Mouse (Mus musculus): Measurements from ENCODE around the gene Mitd1. TPM values are rescaled to one million over a fixed set of nuclear protein-coding genes. Genes with fewer than 3 reads are reported as not detected.

Mitd1 gene
- 28.2 and 46.0 TPM in 2 replicates for total RNA-seq (2015)
- total RNA-seq (2017): 29.5 and 41.7 TPM in 2 replicates

- ATAC-seq (replicated peaks; ENCODE audit: poor library complexity): peak; percentile 94
Measured at GRCm38 (mm10) chr1:37890025-37890652, at the start of gene Mitd1, which contains the start of gene Mrpl30. TSS of gene Mitd1 (minus strand) at chr1:37890411. TSS of gene Mrpl30 (plus strand) at chr1:37890477.

- peak; percentile 17; the same call in 1 of the 2 replicates for ATAC-seq (replicated peaks; ENCODE audit: poor library complexity)
Measured at GRCm38 (mm10) chr1:37931806-37932205, 41.6 kb upstream of the Mitd1 start.

- no peak for ATAC-seq (replicated peaks; ENCODE audit: poor library complexity)
Measured at GRCm38 (mm10) chr1:37925971-37926370, 35.8 kb upstream of the Mitd1 start.

DNA sequence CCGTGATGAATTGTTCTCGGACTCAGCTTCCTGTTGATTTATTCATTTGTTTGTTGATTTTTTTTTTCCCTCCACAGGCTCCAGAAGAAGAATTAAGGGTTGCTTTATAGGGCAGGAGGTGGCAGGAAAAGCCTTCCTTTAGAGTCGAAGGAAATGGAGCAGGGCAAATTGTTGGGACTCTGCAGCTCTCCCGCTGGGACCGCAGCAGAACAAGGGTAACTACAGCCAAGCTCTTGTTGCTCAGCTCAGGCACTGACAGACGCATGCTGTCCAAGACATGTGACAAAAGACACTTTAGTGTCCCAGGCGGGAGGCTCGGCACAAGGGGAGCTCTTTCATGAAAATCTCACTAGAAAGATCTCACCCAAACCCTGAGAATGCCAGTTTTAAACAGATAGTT, 32.3 kb upstream of the Mitd1 start:
- no peak for ATAC-seq (replicated peaks; ENCODE audit: poor library complexity)

DNA sequence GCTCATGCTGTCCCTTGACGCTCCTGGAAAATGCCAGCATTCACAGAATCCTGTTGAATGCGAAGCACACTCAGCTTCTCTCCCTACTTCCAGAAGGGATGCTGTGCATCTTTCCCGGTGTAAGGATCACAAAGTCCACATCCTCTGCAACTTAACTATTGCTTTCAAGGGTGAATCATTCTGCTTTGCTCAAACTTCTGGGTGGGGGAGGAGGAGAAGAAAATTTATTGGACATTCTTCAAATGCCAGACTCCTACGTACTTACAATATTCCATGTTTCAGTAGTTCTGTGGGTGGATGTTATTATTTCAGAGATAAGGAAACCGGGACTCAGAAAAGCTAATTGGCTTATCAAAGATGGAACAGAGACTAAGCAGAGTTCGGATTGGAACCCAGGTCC, 27.9 kb upstream of the Mitd1 start:
- ATAC-seq (replicated peaks; ENCODE audit: poor library complexity): no peak

DNA sequence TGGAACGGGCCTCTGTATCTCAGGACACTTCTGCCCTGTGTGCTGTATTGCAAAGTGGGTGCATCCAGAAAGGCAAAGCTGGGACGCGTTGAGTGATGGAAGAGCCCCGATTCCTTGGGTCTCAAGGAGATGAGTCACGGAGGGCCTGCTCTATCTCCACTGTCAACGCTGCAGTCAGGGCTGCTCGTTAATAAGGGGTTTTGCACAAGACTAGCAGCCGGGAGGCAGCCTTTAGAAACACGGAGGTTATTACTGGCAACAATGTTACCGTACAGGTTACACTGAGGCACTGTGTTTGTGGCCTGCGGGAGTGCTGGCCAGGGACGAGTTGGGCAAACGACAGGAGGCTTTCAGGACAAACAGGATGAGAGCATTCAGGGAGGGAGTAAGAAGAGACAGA, 27.5 kb upstream of the Mitd1 start:
- no peak for ATAC-seq (replicated peaks; ENCODE audit: poor library complexity)

DNA sequence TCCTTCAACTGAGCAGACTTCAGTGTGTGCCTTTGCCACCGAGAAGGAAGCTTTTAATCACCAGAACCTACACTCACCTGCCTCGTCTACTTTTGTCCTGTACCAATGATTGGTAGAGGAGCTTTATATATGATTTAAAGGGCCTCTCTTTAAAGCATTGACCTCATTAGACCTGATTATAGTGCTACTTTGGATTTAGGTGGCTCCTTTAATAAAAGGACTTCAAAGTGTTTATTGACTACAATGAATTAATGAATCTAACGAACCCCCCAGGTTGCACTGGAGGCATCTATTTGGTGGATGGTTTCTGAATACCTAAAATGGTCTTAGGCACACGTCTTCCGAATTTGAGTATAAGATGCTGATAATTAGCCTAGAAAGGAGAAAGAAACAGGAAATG, 26.2 kb upstream of the Mitd1 start, which contains the start of gene Lyg2:
Gene Lyg2 (minus strand): TSS at position 101 of the 400 bp plus-strand sequence.
- ATAC-seq (replicated peaks; ENCODE audit: poor library complexity): no peak

- ATAC-seq (replicated peaks; ENCODE audit: poor library complexity): no peak
Measured at GRCm38 (mm10) chr1:37912751-37913150, 22.5 kb upstream of the Mitd1 start.

- ATAC-seq (replicated peaks; ENCODE audit: poor library complexity): peak; percentile 92
Measured at GRCm38 (mm10) chr1:37903178-37903577, 13.0 kb upstream of the Mitd1 start.

- no peak for ATAC-seq (replicated peaks; ENCODE audit: poor library complexity)
Measured at GRCm38 (mm10) chr1:37900288-37900687, 10.1 kb upstream of the Mitd1 start.

DNA sequence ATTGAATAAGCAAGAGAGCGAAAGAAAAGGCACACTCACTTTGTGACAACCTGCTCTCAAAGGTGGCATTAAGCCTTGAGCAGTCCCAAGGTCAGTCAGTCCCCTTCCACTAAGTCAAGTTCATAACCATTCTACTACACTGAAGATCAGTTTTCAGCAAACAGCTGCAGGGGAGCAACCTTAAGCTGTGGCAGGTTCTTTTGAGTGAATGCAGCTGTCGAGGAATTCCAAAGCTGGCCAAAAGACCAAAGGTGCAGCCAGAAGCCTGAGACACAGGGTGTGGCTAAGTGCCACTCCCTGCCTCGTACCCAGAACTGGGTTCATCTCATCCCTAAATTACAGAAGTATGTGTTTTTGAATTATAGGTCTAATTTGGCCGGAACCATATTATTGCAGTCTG, 9.6 kb upstream of the Mitd1 start:
- no peak for ATAC-seq (replicated peaks; ENCODE audit: poor library complexity)

- no peak for ATAC-seq (replicated peaks; ENCODE audit: poor library complexity)
Measured at GRCm38 (mm10) chr1:37894606-37895005, 4.4 kb upstream of the Mitd1 start.

GRCm38 (mm10) chr1:37891400-37891799, 1.2 kb upstream of the Mitd1 start:
- peak; percentile 44 for ATAC-seq (replicated peaks; ENCODE audit: poor library complexity)

- ATAC-seq (replicated peaks; ENCODE audit: poor library complexity): no peak
Measured at GRCm38 (mm10) chr1:37889206-37889605, 1.0 kb downstream of the Mitd1 start.

- peak; percentile 96 for ATAC-seq (replicated peaks; ENCODE audit: poor library complexity)
Measured at GRCm38 (mm10) chr1:37884451-37884850, 5.8 kb downstream of the Mitd1 start.

- ATAC-seq (replicated peaks; ENCODE audit: poor library complexity): no peak
Measured at GRCm38 (mm10) chr1:37883411-37883810, 6.8 kb downstream of the Mitd1 start.

- ATAC-seq (replicated peaks; ENCODE audit: poor library complexity): no peak
Measured at GRCm38 (mm10) chr1:37877736-37878460, 12.3 kb downstream of the Mitd1 start.

DNA sequence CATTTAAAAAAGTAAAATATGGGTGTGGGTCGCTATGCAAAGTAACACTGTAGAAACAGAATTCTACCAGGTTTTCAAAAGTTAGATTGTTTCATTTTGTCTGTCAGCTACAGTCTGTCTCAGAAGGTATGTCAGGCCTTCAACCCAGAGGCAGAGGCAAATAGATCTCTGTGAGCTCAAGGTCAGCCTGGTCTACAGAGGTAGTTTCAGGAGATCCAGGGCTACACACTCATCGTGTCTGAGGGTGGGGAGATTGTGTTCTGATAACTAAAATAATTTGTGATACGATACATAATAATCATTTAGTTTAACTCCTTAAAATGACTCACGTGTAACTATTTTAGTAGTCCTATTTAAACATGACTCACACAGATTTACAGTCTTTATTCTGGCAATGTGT, 17.1 kb downstream of the Mitd1 start:
- no peak for ATAC-seq (replicated peaks; ENCODE audit: poor library complexity)

- ATAC-seq (replicated peaks; ENCODE audit: poor library complexity): peak; percentile 78
Measured at GRCm38 (mm10) chr1:37872131-37873067, 17.8 kb downstream of the Mitd1 start.

DNA sequence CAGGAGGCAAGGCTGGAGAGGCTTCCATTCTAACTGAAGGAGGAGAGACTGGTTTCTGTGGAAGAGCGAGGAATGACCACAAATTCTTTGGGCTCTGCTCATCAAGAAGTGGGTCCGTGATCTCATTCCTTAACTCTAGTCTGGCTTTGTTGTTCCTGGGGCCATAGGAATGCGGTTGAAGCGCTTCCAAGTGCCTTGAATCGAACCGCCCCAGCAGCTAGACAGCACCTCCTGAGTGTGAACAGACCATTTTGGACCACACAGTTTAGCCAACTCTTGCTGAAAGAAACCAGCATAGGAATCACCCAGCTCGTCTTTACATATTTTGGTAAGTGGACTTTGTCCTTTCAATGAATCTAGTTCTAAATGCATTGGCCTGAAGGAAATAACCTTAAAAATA, 18.5 kb downstream of the Mitd1 start, which contains the start of gene Lipt1:
Gene Lipt1 (plus strand): TSS at position 35 of the 400 bp plus-strand sequence.
- no peak for ATAC-seq (replicated peaks; ENCODE audit: poor library complexity)

DNA sequence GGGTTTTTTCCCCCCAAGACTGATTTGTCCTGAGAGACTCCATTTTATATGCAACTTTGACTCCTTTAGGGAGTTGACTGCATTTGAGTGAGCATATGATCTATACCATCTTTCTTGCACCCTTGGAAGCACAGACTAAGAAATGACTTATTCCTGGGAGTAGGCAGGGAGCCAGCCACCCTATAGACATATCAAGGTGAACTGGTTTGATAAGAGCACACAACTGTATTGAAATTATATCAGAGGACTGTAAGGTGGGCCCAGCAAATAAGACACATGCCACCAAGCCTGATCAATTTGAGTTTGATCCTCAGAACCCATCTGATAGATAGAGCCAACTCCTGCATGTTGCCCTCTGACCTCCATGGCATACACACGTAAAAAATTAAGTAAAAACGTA, 20.8 kb downstream of the Mitd1 start:
- no peak for ATAC-seq (replicated peaks; ENCODE audit: poor library complexity)

Data from megakaryocyte progenitor cell, adult 5-6 weeks (primary cell).